Mouse (Mus musculus): ENCODE results near the gene Gm21985. TPM values are rescaled to one million over a fixed set of nuclear protein-coding genes. Genes with fewer than 3 reads are reported as not detected.

The Gm21985 gene
- total RNA-seq (2015) (0.17 TPM in 1 of 2 replicates, not detected in the other), total RNA-seq (2017) (0.57 and 1.3 TPM in 2 replicates)

DNA sequence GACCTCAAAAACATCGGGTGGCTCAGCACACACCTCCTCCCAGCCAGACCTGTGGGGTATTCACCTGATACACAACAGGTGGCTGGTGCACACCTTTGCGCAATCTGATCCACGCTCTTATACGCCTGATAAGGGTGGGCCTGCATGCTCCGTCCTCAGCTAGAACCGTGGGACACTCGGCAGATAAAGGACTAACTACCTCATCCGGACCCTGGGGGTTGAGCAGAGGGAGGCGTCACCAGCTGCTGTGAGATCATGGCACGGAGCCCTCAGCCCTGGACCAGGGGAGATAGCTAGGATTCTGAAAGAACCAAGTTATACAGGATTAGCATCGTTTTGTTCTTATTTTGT, at the start of gene Gm21985:
Gm21985 (plus strand) TSS at position 73 of the 351 bp plus-strand sequence.
- ATAC-seq (replicated peaks; ENCODE audit: poor library complexity) = peak; percentile 42

DNA sequence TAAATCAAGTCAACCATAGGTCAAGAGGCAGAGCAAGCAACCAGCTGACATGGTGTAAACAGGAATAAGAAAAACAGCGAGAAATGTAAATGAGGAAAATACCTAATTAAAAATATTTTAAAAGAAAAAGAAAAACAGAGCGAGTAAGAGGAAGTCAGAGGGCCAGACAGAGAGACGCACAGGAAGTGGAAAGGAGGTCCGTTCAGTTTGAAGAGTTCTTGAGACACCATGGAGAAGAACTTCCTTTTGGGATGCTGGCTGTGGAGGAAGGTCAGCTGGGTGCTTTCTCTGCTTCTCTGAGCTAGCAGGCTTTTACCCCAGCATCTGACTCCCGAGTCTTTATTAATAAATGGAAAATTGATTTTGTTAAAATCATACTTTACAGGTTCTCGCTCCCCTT, 48.5 kb upstream of the Gm21985 start:
- ATAC-seq (replicated peaks; ENCODE audit: poor library complexity) = peak; percentile 53; the same call in 1 of the 2 replicates

DNA sequence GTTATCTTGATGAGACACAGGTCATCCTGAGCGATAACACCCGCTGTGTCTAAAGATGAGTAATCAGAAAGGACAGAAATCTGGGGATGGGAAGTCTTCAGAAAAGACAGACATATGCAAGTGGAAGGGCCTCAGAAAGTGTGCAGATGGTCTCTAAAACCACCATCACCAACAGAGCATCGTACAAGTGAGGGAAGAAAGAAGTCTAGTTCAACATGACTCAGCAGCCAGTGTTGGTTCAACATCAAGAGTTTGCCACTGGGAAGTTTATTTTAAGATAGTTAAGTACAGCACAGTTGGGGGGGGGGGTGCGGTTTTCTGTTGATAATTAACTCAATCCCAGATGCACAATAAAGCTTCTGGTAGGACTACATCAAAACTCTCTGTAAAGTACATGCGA, 45.2 kb upstream of the Gm21985 start:
- no peak for ATAC-seq (replicated peaks; ENCODE audit: poor library complexity)

DNA sequence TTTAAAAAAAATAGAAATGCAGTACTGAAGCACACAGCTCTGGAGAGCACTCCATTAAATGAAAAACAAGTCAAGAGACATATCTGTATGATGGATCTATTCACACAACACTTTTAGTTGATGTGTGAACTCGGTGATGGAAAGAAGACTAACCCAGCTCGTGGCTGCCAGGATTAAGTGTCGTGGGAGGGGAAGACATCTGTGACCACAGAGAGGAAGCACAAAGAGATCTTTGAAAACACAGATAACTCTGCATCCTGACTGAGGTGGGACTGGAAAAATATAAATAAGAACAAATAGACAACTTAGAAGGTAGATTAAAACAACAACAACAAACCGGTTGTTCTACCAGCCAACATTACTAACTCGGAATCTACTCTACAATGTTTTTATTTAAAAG, 43.5 kb upstream of the Gm21985 start:
- peak; percentile 58; the same call in 1 of the 2 replicates for ATAC-seq (replicated peaks; ENCODE audit: poor library complexity)

DNA sequence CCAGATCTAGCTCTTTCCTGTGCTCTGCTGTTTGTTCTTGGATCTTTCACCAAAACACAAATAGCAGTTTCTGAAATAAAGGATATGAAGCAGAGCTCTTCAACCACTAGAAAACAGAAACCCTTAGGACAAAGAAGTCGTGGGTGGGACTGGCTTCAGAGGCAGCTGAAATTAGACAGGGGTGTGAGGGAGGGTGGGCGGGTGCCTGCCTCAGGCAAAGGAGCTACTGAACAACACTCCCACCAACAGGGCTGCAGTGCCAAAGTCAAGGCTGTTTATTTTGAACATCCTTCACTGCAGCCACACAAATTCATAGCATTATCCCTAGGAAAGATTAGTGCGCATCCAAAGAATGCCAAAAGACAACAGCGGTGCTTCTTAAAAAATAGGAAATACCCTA, 41.8 kb upstream of the Gm21985 start:
- no peak for ATAC-seq (replicated peaks; ENCODE audit: poor library complexity)

DNA sequence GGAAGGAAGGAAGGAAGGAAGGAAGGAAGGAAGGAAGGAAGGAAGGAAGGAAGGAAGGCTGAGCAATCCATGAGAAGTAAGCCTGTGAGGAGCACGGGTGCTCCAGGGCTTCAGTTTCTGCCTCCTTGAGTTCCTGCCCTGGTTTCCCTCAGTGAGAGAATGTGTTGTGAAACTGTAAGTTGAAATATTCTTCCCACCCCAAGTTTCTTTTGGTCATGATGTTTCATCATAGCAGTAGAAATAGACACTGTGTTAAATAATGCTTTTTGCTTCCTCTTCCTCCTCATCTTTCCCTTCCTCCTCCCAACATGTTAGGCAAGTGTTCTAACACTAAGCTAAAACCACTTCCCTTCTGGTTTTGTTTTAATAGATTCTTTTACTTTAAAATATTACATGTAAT, 33.5 kb upstream of the Gm21985 start:
- ATAC-seq (replicated peaks; ENCODE audit: poor library complexity) = peak; percentile 98

DNA sequence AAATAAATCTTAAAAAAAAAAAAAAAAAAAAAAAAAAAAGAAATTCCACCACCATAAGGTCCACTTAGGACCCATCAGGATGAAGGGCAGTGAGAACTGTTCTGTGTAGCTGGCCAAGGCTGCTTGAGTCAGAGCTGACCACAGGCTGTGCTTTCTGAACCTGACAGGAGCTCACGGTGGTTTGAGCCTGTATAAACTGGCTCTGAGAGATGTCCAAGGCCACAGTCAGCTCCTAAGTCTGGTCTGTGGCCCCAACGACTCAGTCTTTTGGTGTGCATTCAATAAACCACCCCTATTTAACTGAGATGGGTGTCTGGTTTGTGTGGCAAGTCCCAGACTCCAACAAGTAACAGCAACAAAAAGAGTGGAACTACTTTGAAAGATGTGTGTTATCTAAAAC, 29.5 kb upstream of the Gm21985 start:
- no peak for ATAC-seq (replicated peaks; ENCODE audit: poor library complexity)

DNA sequence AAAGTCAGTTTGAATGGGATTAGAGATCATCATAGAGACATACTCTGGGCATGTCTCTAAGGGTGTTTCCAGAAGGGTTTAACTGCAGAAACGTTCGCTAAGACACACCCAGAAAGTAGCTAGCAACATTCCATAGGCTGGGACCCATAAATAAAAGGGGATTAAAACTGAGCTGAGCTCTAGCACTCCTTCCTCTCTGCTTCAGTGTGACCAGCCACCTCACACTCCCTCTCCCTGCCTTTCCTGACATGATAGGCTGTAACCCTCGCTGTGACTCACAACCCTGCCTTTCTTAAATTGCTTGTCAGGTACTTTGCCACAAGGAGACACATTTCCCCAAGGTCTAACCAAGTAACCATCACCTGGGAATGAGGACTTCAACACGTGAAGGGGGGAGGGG, 28.1 kb upstream of the Gm21985 start:
- ATAC-seq (replicated peaks; ENCODE audit: poor library complexity) = no peak

DNA sequence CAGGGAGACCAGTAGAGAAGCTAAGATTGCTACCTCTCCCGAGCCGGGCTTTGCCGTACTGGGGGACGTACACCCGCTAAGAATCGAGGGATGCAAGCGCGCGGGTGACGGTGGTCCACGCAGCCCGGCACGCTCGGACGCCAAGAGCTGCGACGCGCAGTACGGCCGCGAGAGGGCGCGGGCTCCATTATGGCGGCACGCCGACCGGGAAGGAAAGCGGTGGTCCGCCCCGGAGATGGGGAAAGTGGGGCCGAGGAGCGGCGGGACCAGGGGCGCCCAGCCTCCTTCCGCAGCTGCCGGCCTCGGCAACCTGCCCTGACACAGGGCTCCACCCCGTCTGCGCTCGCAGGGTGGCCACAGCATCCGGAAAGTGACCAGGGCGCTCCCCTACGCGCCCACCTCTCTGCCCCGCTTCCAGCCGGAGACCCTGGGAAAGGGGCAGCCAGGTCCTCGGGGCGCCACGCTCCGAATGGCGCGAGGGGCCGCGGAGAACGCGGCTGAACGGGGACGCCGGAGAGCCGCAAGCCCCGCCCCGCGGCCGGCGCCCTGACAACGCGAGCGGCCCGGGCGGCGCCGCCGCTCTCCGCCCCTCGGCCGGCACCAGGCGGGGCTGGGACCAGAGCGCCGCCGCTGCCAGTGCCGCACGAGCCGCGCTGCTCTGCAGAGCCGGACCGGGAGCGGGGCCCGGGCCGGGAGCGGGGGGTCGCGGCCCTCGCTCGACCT, 26.7 kb upstream of the Gm21985 start, which contains the start of gene Lpcat4:
Lpcat4 (plus strand) TSS at position 257 of the 723 bp plus-strand sequence.
- ATAC-seq (replicated peaks; ENCODE audit: poor library complexity) = peak; percentile 85

DNA sequence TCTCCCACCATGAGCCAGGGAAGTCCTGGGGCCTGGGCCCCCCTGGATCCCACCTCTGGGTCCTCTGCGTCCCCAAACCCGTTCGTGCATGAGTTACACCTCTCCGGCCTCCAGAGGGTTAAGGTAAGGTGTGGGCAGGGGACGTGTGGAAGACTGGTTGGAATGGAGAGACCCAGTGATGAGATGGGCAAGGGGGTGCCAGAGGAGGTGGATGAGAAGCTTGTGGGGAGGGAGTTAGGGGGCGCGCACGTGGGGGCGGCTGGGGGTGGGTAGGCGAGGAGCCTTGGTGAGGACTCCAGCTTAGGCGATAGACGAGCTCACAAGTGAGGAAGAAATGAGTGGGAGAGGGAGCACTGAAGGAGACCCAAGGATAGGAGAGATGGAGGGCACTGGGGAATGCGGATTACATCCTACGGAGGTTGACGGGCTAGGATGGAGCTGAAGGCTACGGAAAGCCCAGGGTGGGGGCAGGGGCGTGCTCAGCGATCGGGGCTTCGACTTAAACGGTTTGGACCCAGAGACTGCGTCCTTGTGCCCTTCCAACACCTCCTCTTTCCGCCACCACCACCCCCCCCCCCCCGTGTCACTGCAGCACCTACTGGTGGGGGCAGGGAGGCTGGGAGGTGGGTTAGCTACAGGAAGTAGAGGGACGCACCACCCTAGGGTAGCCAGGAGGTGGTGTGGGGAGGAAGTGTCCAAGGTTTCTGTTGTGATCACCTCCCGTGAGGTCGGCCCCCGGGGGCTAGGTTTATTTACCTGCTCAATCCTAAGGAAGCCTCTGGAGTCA, 26.0 kb upstream of the Gm21985 start:
- peak; percentile 52 for ATAC-seq (replicated peaks; ENCODE audit: poor library complexity)

DNA sequence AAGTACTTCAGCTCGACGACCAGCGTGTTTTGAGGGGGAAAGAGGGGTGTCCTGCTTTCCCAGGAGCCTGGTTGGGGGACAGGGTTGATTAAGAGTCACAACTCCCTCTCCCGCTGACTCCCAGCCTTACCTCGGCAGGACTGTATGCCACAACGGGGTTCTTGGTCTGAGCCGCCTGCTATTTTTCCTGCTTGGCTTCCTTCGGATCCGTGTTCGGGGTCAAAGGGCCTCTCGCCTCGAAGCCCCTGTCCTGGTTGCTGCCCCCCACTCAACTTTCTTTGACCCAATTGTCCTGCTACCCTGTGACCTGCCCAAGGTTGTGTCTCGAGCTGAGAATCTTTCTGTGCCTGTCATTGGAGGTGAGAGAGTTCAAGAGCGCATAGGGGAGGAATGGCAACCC, 24.3 kb upstream of the Gm21985 start:
- ATAC-seq (replicated peaks; ENCODE audit: poor library complexity) = no peak

DNA sequence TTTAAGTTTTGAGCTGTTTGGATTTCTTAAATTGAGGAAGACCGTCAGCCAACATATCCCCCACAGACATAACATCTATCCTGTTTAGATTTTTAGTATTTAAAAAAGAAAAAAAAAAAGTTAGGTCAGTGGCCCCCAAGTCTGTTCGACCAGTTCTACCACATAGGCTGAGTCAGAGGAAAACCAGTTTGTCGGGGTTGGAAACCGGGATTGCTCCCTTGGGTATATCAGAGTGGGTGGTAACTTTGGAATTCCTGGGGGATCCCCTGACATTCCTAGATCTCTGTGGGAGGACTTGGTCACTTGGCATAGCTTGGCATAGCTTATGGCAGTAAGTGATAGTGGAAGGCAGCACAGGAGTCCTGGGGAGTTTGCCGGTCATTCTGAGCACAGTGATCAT, 20.8 kb upstream of the Gm21985 start:
- no peak for ATAC-seq (replicated peaks; ENCODE audit: poor library complexity)

DNA sequence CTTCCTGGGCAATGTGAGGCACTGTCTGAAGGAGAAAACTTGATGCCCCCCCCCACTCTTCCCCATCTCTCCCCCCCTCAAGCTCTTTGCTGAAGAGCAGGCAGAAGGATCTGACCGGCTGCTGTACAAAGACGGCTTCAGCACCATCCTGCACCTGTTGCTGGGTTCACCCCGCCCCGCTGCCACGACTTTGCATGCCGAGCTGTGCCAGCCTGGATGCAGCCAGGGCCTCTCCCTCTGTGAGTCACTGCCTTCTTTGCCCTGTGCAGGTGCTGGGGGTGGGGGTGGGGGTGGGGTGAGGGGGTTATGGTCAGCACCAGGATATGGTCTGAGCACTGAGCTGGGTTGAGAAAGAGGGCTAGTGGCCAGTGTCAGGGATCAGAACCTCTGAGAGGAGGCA, 19.9 kb upstream of the Gm21985 start:
- no peak for ATAC-seq (replicated peaks; ENCODE audit: poor library complexity)

DNA sequence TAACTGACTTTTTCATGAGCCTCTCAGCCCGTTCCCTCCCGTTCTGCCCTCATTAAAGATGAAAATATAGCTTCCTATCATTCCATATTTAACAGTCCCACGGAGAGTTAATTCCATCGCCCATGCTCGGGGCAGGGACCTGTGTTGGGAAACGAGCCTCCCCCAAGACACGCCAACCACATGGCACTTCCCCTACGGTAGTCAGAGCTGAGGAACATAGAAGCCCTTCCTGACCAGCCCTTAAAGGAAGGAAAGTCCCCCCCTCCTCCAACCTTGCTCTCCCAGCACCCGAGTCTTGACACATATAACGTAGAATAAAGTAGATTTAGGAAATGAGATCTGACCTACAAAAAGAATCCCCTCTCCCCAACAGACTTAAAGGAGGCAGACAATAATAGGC, 18.8 kb upstream of the Gm21985 start:
- ATAC-seq (replicated peaks; ENCODE audit: poor library complexity) = peak; percentile 80

DNA sequence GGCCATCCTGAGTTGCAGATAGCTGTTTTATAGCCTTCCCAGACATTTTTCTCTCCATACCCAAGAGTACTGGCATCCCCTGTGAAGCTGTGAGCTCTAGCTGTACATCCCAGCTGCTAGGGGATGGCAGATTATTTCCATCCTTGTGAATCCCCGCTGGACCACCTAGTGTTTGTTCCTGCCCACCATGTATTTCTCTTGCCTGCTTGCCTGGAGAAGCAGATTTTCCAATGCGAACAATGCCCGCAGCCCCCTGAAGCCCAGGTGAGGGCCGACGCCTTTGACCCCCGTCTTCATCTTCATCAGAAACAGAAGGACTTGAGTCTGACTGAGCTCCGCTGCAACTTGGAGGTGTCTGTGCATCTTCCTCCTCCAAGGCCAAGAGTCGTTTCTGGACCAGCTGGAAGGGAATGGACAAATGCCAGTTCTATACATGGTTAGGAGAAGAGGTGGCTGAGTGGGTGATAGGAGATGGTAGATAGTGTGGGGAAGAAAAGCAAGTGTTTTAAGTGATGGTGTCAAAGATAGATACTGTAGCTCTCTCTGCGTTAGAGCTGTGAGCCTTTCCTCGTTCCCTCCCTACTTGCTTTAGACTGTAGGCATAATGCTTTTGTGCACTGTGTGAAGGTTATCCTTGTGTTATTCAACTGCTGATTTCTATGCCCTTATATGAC, 16.2 kb upstream of the Gm21985 start:
- ATAC-seq (replicated peaks; ENCODE audit: poor library complexity) = no peak

DNA sequence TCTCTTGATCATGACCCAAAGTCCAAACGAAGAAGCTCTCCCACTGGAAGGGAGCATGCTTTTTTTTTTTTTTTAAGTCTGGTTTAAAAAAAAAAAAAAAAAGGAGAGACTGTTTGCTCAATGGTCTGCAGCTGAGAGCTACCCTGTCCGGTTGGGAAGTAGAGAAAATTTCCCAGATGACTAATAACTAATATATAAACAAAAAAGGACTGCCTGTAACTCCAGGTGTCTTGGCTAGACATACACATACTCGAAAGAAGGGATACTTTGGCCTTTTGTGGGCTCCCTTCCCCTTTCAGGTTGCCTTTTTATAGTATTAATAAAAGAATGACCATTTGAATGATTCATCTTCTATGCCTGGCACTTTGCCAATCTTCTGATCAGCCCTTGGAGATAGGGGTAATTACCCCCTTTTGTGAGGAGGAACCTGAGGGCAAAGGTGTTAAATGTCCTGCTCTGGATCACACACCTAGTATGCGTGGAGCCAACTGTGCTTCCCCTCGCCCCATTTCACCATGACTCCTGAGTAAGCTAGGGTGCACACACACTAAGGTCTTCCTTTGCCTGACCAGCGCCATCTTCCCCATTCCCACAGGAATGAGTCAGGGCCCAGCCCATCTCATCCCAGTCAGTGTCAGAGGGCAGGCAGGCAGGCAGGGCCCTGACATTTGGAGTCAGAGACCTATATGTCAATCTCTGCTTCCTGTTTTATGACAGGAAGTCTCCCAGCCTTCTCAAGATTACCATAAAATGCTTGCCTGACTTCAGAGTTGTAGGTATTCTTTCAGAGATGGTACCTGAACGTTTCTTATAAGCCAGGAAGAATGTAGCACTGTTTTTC, 11.2 kb upstream of the Gm21985 start:
- ATAC-seq (replicated peaks; ENCODE audit: poor library complexity) = peak; percentile 54

DNA sequence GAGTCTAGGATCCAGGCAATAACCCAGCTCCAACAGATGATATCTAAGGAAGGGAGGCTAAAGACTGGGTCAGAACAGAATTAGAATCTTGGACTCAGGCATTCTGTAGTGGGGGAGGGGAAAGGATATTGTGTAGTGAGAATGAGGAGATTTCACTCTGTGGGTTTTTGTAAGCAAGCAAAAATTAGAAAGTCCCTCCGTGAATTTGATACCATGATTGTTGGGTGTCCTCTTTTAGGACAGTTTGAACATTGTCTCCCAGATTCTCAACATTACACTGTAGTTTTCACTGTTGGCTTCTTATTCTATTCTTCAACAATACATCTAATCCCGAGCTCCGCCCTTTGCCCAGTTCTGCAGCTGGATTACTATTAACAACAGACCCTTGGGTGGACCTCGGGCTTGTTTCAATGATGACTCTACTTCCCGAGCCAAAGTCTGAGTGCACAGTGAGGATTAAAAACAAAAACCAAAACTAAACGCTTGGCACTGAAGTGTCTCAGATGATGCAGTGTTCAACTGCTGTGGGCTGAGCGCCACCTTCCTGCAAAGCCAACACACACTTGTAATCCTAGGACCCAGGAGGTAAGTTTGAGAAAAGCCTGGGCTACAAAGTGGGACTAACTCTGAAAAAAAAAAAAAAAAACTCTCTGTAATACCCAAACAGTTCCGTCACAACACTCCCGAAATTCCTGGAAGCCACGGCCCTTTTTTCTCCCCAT, 6.7 kb upstream of the Gm21985 start, which contains the start of gene Nutm1:
Nutm1 (minus strand) TSS at position 51 of the 722 bp plus-strand sequence.
- 0 out of 2 replicates have a peak, but pooled peaks have one; percentile 11 for ATAC-seq (replicated peaks; ENCODE audit: poor library complexity)

DNA sequence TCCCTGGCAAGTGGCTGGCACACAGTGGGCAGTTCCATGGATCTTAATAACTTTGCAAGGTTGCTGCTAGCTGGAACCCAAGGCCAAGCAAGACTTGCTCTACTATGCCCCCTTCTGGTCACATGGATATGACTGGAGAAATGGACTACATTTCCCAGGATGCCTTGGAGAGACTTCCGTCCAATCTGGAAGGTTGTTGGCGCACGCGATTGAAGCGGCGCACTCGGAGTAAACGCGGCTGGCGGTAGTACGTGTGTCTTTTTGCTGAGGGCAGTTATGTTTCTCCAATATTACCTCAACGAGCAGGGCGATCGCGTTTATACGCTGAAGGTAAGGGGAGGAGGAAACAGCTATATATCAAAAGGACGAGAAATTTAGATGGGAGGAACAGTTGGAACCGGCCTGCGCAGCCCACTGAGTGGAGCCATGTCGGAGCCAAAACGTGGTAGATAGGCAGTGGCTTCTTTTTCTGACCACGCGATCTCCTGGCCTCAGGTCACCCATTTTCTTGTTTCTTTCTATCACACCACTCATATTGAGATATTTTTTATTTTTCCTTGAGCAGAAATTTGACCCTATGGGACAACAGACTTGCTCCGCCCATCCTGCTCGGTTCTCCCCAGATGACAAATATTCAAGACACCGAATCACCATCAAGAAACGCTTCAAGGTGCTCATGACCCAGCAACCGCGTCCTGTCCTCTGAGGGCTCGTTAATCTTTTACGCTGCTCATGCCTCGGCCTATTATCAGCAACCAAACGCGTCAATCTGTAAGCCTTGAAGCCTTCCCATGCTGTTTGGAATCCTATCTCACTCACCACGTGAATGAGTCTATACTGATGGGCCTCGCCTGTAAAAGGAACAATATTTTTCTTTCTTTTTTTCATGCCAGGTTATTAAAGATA, 4.1 kb upstream of the Gm21985 start, which contains the start of gene Nop10:
Nop10 (plus strand) TSS at position 179 of the 906 bp plus-strand sequence.
- peak; percentile 56 for ATAC-seq (replicated peaks; ENCODE audit: poor library complexity)

DNA sequence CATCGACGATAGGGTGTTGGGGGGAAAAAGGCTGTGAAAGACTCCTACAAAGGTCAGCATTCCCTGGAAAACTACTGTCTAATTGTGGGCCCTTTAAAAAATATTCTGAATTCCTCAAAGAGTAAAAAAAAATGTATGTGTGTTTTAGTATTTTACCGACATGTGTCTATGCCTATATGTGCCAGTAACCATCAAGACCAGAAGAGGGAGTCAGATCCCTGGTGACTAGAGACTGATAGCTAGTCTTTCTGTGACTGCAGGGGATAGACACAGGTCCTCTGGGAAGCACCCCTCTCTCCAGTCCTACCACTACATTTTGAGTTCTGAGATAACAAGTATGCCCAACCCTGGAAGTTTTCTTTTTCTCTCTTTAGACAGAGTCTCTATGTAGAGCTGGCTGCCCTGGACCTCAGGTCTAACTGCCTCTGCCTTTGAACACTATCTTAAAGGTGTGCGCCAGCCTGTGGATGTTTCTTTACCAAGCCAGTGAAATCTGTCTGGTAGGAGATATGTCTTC, 3.3 kb upstream of the Gm21985 start:
- peak; percentile 27 for ATAC-seq (replicated peaks; ENCODE audit: poor library complexity)

Data from megakaryocyte progenitor cell, adult 5-6 weeks (primary cell).